Mouse (Mus musculus): Measurements from ENCODE around the gene Cd80. TPM values are rescaled to one million over a fixed set of nuclear protein-coding genes. Genes with fewer than 3 reads are reported as not detected.

The Cd80 gene
- polyA plus RNA-seq, 1 experiment from 2014 or later: 0.21 TPM

GRCm38 (mm10) chr16:38463305-38463704, 7.9 kb downstream of the Cd80 start:
- Histone ChIP-seq H3K4me2 (replicated peaks) (no peak overlapping the region), H3K27me3 (no peaks in the 10 kb centered on the region), H3K4me3 (replicated peaks) (no peak overlapping the region), H3K9me3 (replicated peaks) (no peaks in the 10 kb centered on the region), H3K4me1 (no peaks in the 10 kb centered on the region), H3K36me3 (no peaks in the 10 kb centered on the region), H3K9ac (no peak overlapping the region), H3K27ac (replicated peaks) (no peak overlapping the region)
- WGBS: 87% methylated on average over 5 of the region's 5 CpGs
- no peak for ATAC-seq (ENCODE audit: insufficient number of reproducible peaks, low FRiP score, low TSS enrichment, low read depth)

- H3K27me3 ChIP-seq: no peaks in the 10 kb centered on the region
- no peaks in the 10 kb centered on the region for H3K9me3 ChIP-seq (replicated peaks)
- no peak overlapping the region for H3K9ac ChIP-seq
- ATAC-seq (ENCODE audit: insufficient number of reproducible peaks, low FRiP score, low TSS enrichment, low read depth): no peak
- no peak overlapping the region for H3K27ac ChIP-seq (replicated peaks)
- no peak overlapping the region for H3K4me2 ChIP-seq (replicated peaks)
- H3K36me3 ChIP-seq: no peaks in the 10 kb centered on the region
- no peaks in the 10 kb centered on the region for H3K4me1 ChIP-seq
- no peak overlapping the region for H3K4me3 ChIP-seq (replicated peaks)
- WGBS: 78% methylated on average over 4 of the region's 4 CpGs
These were observed 10.7 kb downstream of the Cd80 start for GRCm38 (mm10) chr16:38466089-38466488.

GRCm38 (mm10) chr16:38467091-38467916, 11.9 kb downstream of the Cd80 start:
- ATAC-seq (ENCODE audit: insufficient number of reproducible peaks, low FRiP score, low TSS enrichment, low read depth): no peak
- H3K9me3 ChIP-seq (replicated peaks): no peaks in the 10 kb centered on the region
- H3K9ac ChIP-seq: no peak overlapping the region
- no peak overlapping the region for H3K4me2 ChIP-seq (replicated peaks)
- H3K4me3 ChIP-seq (replicated peaks): no peak overlapping the region
- H3K4me1 ChIP-seq: no peaks in the 10 kb centered on the region
- H3K27me3 ChIP-seq: no peaks in the 10 kb centered on the region
- no peaks in the 10 kb centered on the region for H3K36me3 ChIP-seq
- no peak overlapping the region for H3K27ac ChIP-seq (replicated peaks)
- WGBS: 85% methylated on average over 13 of the region's 13 CpGs

GRCm38 (mm10) chr16:38467917-38468705, 12.8 kb downstream of the Cd80 start:
- no peak overlapping the region for H3K4me3 ChIP-seq (replicated peaks)
- no peak overlapping the region for H3K27ac ChIP-seq (replicated peaks)
- no peaks in the 10 kb centered on the region for H3K9me3 ChIP-seq (replicated peaks)
- H3K36me3 ChIP-seq: no peaks in the 10 kb centered on the region
- ATAC-seq (ENCODE audit: insufficient number of reproducible peaks, low FRiP score, low TSS enrichment, low read depth): no peak
- no peak overlapping the region for H3K9ac ChIP-seq
- no peaks in the 10 kb centered on the region for H3K27me3 ChIP-seq
- 62% methylated on average over 8 of the region's 8 CpGs for WGBS
- no peak overlapping the region for H3K4me2 ChIP-seq (replicated peaks)
- H3K4me1 ChIP-seq: no peaks in the 10 kb centered on the region

GRCm38 (mm10) chr16:38468706-38469018, 13.3 kb downstream of the Cd80 start:
- ATAC-seq (ENCODE audit: insufficient number of reproducible peaks, low FRiP score, low TSS enrichment, low read depth): no peak
- Histone ChIP-seq H3K9ac (no peak overlapping the region), H3K9me3 (replicated peaks) (no peaks in the 10 kb centered on the region), H3K36me3 (no peaks in the 10 kb centered on the region), H3K27ac (replicated peaks) (no peak overlapping the region), H3K4me2 (replicated peaks) (no peak overlapping the region), H3K27me3 (no peaks in the 10 kb centered on the region), H3K4me1 (no peaks in the 10 kb centered on the region), H3K4me3 (replicated peaks) (no peak overlapping the region)
- WGBS: 24% methylated on average over 3 of the region's 3 CpGs

- WGBS: 70% methylated on average over 8 of the region's 8 CpGs
- Histone ChIP-seq H3K4me2 (replicated peaks) (no peak overlapping the region), H3K27me3 (no peaks in the 10 kb centered on the region), H3K4me3 (replicated peaks) (no peak overlapping the region), H3K36me3 (no peaks in the 10 kb centered on the region), H3K4me1 (no peaks in the 10 kb centered on the region), H3K9me3 (replicated peaks) (no peaks in the 10 kb centered on the region), H3K27ac (replicated peaks) (no peak overlapping the region), H3K9ac (no peak overlapping the region)
- no peak for ATAC-seq (ENCODE audit: insufficient number of reproducible peaks, low FRiP score, low TSS enrichment, low read depth)
These were observed 14.1 kb downstream of the Cd80 start for GRCm38 (mm10) chr16:38469437-38469836.

- ATAC-seq (ENCODE audit: insufficient number of reproducible peaks, low FRiP score, low TSS enrichment, low read depth): no peak
- Histone ChIP-seq H3K4me3 (replicated peaks) (no peak overlapping the region), H3K27ac (replicated peaks) (no peak overlapping the region), H3K4me2 (replicated peaks) (no peak overlapping the region), H3K36me3 (no peaks in the 10 kb centered on the region), H3K4me1 (peaks cover 4% of the 10 kb centered on the region), H3K27me3 (no peaks in the 10 kb centered on the region), H3K9me3 (replicated peaks) (no peaks in the 10 kb centered on the region), H3K9ac (no peak overlapping the region)
- 84% methylated on average over 11 of the region's 11 CpGs for WGBS
These were observed 16.5 kb downstream of the Cd80 start for GRCm38 (mm10) chr16:38471697-38472506.

GRCm38 (mm10) chr16:38472507-38472873, 17.1 kb downstream of the Cd80 start:
- no peak overlapping the region for H3K9ac ChIP-seq
- no peak overlapping the region for H3K27ac ChIP-seq (replicated peaks)
- no peak for ATAC-seq (ENCODE audit: insufficient number of reproducible peaks, low FRiP score, low TSS enrichment, low read depth)
- H3K9me3 ChIP-seq (replicated peaks): no peaks in the 10 kb centered on the region
- H3K4me3 ChIP-seq (replicated peaks): no peak overlapping the region
- no peaks in the 10 kb centered on the region for H3K36me3 ChIP-seq
- H3K4me2 ChIP-seq (replicated peaks): no peak overlapping the region
- WGBS: 85% methylated on average over 5 of the region's 5 CpGs
- peaks cover 8% of the 10 kb centered on the region for H3K4me1 ChIP-seq
- no peaks in the 10 kb centered on the region for H3K27me3 ChIP-seq

GRCm38 (mm10) chr16:38473661-38474060, 18.3 kb downstream of the Cd80 start:
- Histone ChIP-seq H3K27me3 (no peaks in the 10 kb centered on the region), H3K4me1 (peaks cover 8% of the 10 kb centered on the region), H3K27ac (replicated peaks) (no peak overlapping the region), H3K9ac (no peak overlapping the region), H3K36me3 (no peaks in the 10 kb centered on the region), H3K9me3 (replicated peaks) (no peaks in the 10 kb centered on the region), H3K4me3 (replicated peaks) (no peak overlapping the region), H3K4me2 (replicated peaks) (no peak overlapping the region)
- no peak for ATAC-seq (ENCODE audit: insufficient number of reproducible peaks, low FRiP score, low TSS enrichment, low read depth)
- WGBS: 90% methylated on average over 5 of the region's 5 CpGs

- WGBS: 88% methylated on average over 9 of the region's 9 CpGs
- no peaks in the 10 kb centered on the region for H3K27me3 ChIP-seq
- H3K9me3 ChIP-seq (replicated peaks): no peaks in the 10 kb centered on the region
- no peak overlapping the region for H3K4me3 ChIP-seq (replicated peaks)
- H3K4me1 ChIP-seq: peaks cover 8% of the 10 kb centered on the region
- H3K27ac ChIP-seq (replicated peaks): no peak overlapping the region
- no peaks in the 10 kb centered on the region for H3K36me3 ChIP-seq
- H3K4me2 ChIP-seq (replicated peaks): no peak overlapping the region
- no peak overlapping the region for H3K9ac ChIP-seq
- no peak for ATAC-seq (ENCODE audit: insufficient number of reproducible peaks, low FRiP score, low TSS enrichment, low read depth)
These were observed 19.4 kb downstream of the Cd80 start for GRCm38 (mm10) chr16:38474677-38475286.
